In genomic region chr13:12218603-12219002, GRCm38 (mm10) we compare ENCODE assay signal across 21 mouse cellular contexts.
"Had no signal": no experiment of that assay in that cellular context is flagged by ENCODE, and none has a peak within 500 bp of the region (broad histone marks: within the 10 kb centered on the region; RNA-seq: fewer than 3 reads in every experiment).

No protein-coding gene starts in this region.

- ATAC-seq: intestine, embryonic 15.5 days; midbrain, embryonic 13.5 days; midbrain, embryonic 16.5 days had no signal

- DNase-seq: kidney, adult 18-20 months; kidney, adult 9 months; kidney, postnatal 14 days; kidney, postnatal 4 days; left cerebral cortex, postnatal 4 days; lung, adult 2 months; lung, postnatal 14 days; lung, postnatal 4 days; retina, postnatal 1 day; right cerebral cortex, postnatal 25 days; spleen, adult 18-20 months; thymus, adult 18-20 months had no signal

- H3K4me2 ChIP-seq: intestine, embryonic 15.5 days; limb, embryonic 12.5 days; limb, embryonic 15.5 days; midbrain, embryonic 13.5 days; neural tube, embryonic 13.5 days; stomach, embryonic 15.5 days had no signal

- H3K4me1 ChIP-seq: intestine, embryonic 15.5 days; limb, embryonic 12.5 days; limb, embryonic 15.5 days; midbrain, embryonic 10.5 days; midbrain, embryonic 13.5 days; neural tube, embryonic 13.5 days; stomach, embryonic 15.5 days had no signal

- H3K27ac ChIP-seq: intestine, embryonic 15.5 days; limb, embryonic 12.5 days; limb, embryonic 15.5 days; midbrain, embryonic 10.5 days; midbrain, embryonic 13.5 days; neural tube, embryonic 13.5 days; stomach, embryonic 15.5 days had no signal

- H3K4me3 ChIP-seq: intestine, embryonic 15.5 days; limb, embryonic 12.5 days; limb, embryonic 15.5 days; midbrain, embryonic 10.5 days; midbrain, embryonic 13.5 days; myocyte; neural tube, embryonic 13.5 days; stomach, embryonic 15.5 days had no signal

- H3K9ac ChIP-seq: intestine, embryonic 15.5 days; limb, embryonic 12.5 days; limb, embryonic 15.5 days; midbrain, embryonic 13.5 days; neural tube, embryonic 13.5 days; stomach, embryonic 15.5 days had no signal

- H3K9me3 ChIP-seq: intestine, embryonic 15.5 days; limb, embryonic 12.5 days; limb, embryonic 15.5 days; midbrain, embryonic 10.5 days; midbrain, embryonic 13.5 days; neural tube, embryonic 13.5 days; stomach, embryonic 15.5 days had no signal

- H3K27me3 ChIP-seq: intestine, embryonic 15.5 days; limb, embryonic 12.5 days; limb, embryonic 15.5 days; midbrain, embryonic 13.5 days; neural tube, embryonic 13.5 days; stomach, embryonic 15.5 days had no signal
